Mouse (Mus musculus) gastrocnemius, postnatal 10 days (tissue): ENCODE results near the gene Snx9. TPM values are rescaled to one million over a fixed set of nuclear protein-coding genes. Genes with fewer than 3 reads are reported as not detected.
A peak's percentile ranks its signal among the peaks of the same experiment; 100 is the strongest.

Source experiments
- DNase-seq: peaks from one replicate; pipeline ENCODE4 v3.0.0; 2021; ENCODE audit warnings: mixed read lengths
- total RNA-seq, 2 experiments: library from RNA; stranded (reverse); gene quantifications; 2 replicates each; pipeline ENCODE4 v1.2.3; 2021

Gene Snx9
- total RNA-seq, 2 experiments from 2014 or later, result 28.2 to 29.8 TPM

DNA sequence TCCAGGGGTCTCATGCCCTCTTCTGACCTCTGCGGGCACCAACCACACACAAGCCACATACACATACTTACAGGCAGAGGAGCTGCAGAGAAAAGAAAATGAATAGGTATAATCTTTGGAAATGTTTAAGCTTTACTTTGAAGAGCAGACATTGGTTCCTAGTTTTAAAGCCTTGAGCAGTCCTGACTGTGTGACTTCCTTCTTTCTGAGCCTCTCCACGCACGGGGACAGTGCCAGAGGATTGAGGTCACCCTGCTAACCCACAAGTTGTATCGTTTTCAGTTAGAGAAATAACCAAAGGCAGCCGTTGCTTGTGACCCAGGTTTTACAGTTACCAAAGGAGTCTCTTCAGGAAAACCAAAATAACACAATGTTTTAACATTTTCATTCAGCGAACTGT is 87.9 kb downstream of the Snx9 start:
- DNase-seq, result no peak

DNA sequence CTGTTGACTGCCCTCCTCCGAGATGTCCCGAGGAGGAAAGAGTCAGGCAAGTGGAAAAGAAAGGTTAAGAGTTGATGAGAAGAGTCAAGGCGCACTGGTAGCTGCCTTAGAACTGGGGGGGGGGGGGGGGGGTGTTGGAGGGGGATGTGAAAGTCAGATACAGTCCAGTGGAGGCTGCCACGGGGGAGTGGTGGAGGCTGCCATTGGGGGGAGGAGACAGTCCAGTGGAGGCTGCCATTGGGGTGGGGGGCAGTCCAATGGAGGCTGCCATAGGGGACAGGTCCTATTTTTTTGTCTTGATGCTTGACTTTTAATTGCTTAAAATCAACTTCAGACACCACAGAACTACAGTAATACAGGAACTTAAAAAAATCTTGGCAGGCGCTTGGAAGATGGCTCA is 91.0 kb downstream of the Snx9 start:
- no peak for DNase-seq

DNA sequence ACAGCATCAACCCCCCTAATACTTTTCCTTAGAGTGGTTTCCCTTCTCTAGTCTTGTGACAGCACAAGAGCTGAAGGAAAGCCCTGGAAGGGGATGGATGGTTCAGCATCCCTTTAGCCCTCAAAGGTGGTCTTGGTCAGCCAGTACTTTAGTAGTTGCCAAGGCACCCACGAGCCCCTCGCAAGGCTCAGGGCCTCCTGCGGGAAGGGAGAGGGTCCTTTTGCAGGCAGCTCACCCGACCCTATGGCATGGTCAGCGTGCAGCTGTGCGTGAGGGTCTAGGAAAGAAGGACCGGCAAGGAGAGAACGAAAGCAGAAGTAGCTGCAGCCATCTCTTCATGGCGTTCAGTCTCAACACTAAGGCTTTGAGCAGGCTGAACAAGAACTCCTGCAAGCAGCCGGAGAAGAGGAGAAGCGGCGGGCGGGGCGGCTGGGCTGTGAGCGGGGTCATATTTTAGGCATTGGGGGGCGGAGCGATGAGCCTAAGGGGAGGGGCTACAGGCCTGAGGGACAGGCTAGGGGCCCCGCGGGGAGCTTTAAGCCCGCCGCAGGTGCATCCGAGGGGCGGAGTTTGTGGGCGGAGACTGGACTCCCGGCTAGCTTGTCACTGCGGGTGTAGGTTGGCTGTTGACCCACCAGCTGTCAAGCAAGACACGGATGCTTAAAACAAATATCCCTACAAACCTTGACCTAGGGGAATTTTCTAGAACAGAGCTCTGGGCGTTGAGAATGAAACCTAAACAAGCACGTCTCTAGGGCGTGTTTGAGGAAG is 93.6 kb downstream of the Snx9 start:
- DNase-seq, result peak; percentile 68

DNA sequence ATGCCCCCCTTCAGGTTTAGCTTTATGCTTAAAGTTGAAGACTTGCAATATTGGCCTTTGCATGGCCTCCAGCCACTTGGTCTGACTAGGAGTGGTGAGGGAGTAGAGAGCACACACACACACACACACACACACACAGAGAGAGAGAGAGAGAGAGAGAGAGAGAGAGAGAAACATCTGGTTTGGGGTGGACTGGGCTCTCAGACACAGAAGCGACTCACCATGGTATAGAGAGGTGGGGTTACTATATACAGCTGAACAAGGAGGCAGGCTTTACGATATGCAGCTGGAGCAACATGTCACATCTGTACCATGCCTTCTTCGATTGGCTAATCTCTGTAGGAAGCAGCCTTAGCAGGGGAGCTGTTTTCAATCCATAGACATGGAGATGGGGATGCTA is 94.6 kb downstream of the Snx9 start:
- no peak for DNase-seq

DNA sequence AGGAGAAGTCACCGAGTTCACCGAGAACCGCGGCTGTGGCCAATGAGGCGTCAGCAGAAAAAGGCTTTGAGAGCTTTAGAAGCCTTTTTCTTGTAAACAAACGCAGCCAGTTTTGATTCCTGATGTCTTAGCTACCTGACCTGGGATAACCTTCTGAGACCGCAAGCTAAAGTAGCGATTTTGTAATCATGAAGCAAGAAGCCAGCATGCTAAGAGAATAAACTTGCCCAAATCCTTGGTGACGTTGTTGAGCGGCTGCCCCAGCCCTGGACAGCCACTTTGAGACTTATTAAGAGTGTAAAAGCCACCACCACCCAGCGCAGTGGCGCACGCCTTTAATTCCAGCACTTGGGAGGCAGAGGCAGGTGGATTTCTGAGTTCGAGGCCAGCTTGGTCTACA is 95.1 kb downstream of the Snx9 start:
- DNase-seq, result no peak

DNA sequence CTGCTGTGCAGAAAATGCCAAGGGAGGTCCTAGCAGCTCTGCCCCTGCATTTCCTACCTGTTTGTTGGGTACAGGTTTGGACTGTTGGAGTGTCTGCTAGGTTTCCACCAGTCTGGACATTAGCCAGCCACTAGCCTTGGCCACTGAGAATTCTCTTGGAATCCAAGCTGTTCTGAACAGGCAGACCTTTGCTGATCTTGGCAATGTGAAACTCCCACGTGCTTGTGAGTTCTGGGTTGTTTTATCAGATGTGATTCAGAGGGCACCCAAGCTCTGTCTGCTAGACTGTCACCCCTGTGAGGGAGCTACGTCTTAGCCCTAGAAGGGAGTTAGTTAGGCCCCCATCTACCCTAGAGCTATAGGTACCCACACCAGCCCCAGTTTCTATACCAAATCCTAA is 96.3 kb downstream of the Snx9 start:
- no peak for DNase-seq

DNA sequence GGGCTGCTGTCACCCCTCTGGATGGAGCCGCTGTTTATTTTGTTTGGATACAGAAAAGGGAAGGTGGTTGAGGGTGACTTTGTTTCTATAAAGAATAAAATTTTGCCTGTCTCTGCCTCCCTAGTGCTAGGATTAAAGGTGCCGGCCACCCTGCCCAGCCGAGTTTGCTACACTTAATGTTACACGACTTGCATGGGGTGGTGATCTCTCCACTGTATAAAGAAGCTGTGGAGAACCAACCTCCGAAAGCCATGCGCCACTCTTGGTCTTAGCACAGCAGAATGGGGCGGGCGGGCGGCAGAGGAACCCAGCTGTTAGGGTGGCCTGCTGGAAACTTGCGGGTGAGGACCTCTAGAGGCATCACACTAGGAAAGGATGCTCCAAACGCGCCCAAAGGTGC is 98.7 kb downstream of the Snx9 start:
- no peak for DNase-seq

DNA sequence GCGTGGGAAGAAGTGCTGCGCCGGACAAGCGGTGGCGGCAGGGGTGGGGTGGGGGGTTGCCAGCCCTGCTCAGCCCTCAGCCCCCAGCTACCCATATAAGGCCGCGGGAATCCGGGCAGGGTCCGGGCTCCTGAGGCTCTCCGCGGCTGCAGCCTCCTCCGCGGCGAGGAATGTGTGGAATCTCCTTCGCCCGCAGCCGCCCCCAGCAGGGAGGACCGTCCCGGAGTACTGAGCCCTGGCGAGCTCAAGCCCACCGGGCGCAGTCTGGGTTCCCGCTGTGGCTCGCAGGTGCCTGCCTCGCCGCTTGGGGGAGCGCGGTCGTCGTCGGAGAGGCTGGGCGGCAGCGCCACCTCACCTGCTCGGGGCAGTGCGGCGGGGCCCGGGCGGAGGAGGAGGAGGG is 99.7 kb downstream of the Snx9 start:
- peak; percentile 82 for DNase-seq

DNA sequence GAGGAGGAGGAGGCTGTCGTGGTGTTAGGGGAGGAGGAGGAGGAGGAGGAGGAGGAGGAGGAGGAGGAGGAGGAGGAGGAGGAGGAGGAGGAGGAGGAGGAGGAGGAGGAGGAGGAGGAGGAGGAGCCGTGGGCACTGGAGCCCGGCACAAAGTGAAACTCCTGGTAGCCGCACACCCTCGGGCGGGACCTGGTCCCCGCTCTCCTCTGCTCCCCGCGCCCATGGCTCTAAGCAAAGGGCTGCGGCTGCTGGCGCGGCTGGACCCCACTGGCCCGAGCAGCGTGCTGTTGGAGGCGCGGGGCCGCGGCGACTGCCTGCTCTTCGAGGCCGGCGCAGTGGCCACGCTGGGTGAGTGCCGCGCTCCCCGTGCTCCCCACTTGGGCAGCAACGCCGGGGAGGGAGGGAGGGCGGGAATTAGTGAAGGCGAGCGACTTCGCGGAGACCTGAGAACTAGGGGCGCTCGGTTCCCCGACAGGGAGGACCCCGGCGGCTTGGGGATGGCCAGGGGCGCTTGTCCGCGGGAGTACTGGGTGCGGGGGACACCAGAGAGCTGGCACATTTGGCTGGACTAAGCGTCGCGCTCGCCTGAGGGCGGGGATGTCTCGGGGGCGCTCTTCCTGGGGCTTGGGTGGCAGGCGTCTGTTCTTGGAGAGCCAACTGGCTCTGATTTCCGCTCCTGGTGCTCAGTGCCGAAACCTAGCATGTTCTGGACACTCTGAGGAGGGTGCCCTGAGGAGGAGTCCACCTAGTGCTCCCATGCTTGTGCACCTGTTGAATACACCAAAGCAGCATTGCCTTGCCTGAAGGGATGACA is 100.3 kb downstream of the Snx9 start, which contains the start of gene Synj2:
Gene Synj2 (plus strand): TSS at position 51 of the 814 bp plus-strand sequence.
- DNase-seq, result peak; percentile 63

DNA sequence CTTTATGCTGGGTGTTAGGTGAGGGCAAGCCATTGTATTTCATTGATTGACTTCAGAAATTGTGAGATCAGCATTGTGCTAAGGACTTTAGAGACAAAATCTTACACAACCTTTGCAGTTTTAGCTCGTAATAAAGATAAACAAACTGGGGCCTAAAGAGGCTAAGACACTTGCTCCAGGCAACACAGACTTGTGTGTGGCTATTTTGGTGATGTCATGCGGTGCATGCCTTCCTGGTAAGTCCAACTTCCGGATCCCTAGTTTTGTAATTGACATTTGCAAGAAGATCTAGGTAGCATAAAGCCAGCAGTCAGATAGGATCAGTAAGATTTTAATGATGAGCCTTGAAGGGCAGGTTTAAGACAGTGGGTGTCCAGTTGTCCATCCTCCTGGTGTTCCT is 101.0 kb downstream of the Snx9 start:
- no peak for DNase-seq

DNA sequence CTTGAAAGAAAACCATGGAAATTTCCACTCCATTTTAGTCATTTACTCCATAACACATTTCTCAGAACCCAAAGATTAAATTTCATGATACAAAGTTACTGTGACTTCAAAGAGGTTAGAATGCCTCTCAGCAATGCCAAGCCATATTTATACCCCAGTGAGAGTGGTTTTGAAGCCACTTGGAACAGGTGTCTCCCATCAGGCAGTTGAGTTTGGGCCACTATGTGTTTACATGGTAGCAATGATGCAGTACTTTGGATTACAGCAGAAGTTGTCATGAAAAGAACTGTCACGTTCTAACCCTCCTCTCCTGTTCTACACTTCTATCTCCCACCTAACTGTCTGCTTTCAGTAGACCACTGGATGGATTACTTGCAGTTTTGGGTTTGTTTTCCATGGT is 101.9 kb downstream of the Snx9 start:
- DNase-seq, result no peak

DNA sequence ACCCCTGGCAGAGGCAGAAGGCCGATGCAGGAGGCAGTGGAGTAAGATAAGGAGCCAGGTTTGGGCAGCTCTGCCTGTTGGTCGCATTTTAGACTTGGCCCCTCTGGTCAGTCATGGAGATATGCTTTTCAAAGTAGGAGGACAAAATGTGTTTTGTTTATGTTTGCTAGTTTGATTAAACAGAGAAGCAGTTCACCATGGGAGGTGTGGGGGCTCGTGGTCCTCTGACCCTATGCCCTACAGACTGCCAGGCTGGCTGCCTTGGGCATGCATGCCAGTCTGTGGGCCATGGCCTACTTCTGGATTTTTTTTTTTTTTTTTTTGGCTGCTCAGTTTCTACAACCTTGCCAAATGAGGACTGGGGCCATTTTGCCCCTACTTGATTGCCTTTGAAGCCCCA is 105.9 kb downstream of the Snx9 start:
- DNase-seq, result no peak

DNA sequence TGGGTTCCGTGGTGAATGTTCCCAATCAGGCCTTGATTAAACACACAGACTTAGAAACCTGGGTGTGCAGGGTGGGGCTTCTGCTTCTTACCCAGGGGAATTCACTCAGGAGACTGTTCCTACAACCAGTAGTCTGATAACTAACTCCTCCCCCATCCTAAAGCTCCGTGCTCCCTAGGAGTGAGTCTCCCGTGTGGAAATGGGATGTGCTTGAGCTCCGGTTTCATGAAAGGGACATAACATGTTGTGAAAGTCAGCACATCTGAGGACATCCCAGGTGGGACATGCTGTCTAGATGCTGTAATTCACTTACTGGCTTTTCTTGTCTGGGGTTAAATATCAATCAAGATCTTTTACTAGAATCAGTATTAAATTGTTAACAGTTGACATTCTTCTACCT is 111.3 kb downstream of the Snx9 start:
- DNase-seq, result no peak

DNA sequence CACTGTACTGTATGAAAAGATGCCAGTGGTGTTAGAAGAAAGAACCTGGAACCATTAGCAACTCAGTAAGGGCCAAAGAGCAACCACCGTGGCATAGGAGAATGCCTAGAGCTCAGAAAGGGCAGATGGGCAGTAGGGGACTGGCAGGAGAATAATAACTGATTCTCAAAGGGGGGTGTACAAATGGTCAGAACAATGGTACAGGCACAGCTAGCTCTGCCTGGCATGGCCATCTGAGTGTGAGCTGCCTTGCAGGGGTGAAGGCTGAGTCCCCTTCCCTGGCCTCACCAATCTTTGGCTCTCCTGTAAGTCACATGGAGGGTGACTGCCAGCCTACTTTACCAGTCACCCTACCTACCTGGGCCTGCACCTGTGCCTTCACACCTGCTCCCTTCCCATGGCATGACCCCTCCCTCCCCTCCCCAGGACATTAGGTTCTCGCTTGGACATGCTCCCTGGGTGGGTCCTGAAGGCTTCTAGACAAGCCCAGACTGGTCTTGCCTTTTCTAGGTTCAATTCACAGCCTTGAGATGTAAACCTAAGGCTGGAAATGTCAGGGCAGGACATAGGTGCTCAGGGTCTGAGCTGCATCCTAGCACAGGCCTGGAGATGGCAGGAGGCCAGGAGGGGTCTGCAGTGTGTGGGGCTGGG is 115.3 kb downstream of the Snx9 start:
- no peak for DNase-seq

DNA sequence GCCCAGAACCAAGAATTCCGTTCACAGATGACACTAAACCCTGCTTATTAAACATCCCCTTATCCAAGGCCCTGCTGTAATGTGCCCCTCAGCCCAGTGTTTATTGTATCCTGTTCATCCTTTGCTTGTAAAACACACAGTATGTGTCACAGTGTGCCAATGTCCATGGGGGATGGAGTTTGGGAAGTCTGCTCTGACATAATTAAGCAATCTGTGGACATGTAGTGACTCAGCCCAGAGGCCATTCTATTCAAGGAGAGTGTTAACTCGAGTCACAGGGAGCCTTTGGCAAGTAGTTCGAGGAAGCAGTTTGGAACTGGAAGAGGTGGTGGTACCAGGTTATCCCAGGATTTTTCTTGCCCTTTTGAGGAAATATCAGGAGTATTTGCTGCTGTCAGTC is 116.0 kb downstream of the Snx9 start:
- no peak for DNase-seq

DNA sequence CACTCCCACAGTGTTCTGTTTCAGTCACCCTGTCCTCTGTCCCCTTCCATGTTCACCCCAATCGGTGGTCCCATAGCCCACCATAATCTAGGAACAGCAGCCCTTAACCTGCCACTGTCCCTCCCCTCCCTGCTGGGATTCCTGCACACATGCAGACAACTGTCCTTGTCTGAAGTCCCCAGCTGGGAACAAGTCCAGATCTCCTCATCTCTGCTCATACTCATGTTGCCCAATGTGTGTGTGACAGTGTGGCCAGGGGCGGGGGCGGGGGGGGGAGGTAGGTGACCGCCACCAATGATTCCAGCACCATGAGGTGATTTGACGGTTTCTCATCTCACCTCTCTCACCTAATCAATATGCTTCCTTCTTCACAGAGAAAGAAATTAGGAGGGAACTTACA is 117.1 kb downstream of the Snx9 start:
- no peak for DNase-seq

DNA sequence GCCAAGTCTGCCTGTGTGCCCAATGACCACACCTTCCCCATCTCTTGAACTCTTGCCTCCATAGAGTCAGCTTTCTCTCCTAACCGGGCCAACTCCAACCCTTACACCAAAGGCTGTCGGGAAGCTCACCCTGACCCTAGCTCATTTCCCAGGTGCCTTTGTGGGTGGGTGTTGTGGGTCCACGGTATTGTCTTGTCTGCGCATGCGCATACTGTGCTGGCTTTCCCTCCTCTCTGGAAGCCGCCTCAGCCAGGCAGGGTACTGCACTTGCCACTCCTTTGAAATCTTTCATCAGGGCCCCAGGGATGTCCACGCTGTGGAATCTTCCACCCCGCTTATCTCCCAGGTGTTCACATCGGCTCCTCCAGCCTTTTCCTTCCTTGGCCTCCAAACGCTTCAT is 117.5 kb downstream of the Snx9 start:
- DNase-seq, result no peak

DNA sequence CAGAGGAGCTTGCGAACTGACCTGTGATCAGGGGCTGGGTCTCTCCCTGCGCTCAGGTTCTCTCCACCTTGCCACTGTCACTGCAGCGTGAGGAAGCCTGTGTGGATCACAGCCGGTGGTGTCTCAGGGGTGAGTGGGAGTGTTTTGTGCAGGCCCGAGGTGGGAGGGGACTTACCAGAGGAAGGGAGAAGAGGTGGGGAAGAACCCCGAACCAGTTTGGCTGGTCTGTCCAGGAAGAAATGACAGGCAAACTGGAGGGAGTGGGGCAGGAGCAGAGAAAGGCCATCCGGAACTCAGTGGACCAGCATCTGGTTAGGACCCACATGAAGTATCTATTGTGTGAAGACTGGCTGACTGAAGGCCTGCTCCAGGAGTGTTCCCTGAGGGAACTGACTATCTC is 118.0 kb downstream of the Snx9 start:
- DNase-seq, result no peak

DNA sequence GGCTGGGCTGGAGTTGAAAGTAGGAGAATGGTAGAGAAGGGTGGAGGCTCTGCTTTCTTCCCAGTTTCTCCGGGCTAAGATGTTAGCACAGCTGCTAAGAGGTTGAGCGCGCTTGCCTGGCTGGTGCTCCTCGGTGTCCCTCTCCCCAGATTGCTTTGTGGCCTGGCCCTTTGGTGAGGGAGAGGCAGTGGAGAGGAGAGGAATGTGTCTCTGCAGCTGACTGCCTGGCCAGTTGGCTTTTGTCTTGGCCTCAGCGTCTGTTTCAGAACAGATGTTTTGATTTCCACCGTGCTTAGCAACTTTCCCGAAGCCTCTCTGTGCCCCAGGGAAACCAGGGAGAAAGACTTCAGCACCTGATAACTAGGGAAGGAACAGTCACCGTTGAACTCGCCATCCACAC is 118.7 kb downstream of the Snx9 start:
- no peak for DNase-seq

DNA sequence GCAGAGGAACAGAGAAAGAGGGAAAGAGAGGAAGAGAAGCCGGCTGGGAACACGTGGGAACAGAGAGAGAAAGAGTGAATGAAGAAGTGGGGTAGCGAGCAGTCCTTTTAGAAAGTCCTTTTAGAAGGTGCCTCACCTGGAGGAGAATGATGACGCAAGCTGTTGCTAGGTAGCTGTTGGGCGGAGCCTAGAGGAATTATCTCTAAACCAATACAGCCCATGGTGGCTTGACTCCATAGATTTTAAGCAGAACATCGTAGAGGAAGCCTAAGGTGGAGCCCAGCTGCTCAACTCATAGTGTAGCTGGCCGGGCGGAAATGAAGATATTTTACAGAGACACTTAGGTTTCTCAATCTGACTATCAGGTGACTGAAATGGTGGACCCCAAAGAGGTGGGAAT is 122.6 kb downstream of the Snx9 start:
- no peak for DNase-seq

DNA sequence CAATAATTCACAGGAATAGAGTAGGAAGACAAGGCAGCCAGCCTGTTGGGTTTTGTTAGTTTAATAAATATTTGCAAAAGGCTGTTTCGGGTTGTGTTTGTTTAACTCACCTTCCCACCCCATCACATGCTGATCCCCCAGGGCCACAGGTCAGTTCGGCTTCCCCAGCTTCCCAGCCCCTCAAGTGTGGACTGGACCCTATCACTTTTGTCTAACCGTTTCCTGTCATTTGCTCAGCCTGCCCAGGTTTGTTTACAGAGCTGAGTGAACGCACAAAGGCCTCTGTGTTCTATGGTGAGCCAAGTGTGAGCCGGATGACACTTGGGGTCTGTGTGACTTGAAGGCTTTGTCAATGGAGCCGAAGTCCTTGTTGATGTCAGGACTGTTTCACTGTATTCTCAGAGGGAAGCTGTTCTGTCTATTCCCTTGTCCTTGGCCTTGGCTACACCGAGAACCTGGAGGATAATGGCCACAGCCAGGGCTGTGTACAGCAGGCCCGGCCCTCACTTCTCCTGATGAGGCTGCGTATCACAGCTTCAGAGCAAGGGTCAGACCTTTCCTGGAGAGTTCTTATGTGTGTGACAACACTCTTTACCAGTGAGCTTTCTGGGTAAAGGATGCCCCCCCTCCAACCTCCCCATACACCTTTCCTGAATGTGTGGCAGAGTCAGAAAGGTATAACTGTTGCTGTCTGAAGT is 124.1 kb downstream of the Snx9 start:
- DNase-seq, result no peak

DNA sequence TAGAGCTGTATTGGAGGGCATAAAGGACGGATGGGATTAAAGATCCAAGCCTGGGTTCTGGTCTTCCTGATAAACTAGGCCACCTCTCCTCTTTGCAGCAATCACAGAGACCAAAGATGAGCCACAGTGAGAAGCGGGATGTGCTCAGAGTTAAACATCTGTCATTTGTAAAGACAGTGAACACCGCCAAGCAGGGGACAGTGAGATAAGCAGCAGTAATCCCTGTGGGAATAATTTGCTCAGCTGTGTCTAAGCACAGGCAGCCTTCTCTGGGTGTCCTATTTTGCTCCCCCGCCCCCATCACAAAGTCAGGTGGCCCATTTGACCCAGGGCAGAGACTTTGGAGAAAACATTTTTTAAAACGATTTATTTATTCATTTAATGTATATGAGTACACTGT is 125.6 kb downstream of the Snx9 start:
- no peak for DNase-seq

DNA sequence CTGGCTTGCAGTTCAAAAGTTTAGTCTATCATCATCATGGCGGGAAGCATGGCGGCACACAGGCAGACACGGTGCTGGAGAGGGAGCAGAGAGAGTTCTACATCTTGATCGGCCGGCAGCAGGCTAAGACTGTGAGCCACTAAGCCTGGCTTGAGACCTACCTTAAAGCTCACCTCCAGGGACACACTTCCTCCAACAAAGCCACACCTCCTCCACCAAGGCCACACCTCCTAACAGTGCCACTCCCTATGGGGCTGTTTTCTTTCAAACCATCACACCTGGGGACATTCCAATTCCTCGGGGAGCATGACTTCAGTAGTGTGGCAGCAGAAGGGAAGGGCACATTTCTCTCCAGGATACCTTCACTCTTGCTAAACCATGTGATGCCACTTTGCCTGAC is 127.4 kb downstream of the Snx9 start:
- DNase-seq, result no peak
